Mouse (Mus musculus) embryonic facial prominence, embryonic 14.5 days (tissue): ENCODE data around the gene Olfr1037. TPM values are rescaled to one million over a fixed set of nuclear protein-coding genes. Genes with fewer than 3 reads are reported as not detected.
"Not testable (repeated sequence)": the region's sequence is repeated elsewhere in the genome, so short reads cannot be mapped to it uniquely, and the experiment has no call there.

Experiments
- ATAC-seq: fragments of 200-750 bp; cut with Nextera tagmentation; 2 replicates; pipeline ENCODE4 v1.8.0; 2017; ENCODE audit warnings: low read depth, moderate number of reproducible peaks, moderate TSS enrichment
- DNase-seq: peaks from one replicate; pipeline ENCODE4 v3.0.0-alpha.2; 2015; ENCODE audit warnings: low spot score
- H3K27ac ChIP-seq: fragments of 300-500 bp; sonication (generic); replicated peaks from 2 replicates; pipeline ENCODE4 v1.5.1; 2014; ENCODE audit warnings: low read depth, mild to moderate bottlenecking, low read length, moderate library complexity
- H3K27me3 ChIP-seq: fragments of 300-500 bp; sonication (generic); replicated peaks from 2 replicates; pipeline ENCODE4 v1.6.1; 2014; ENCODE audit warnings: low read length; ENCODE audit not compliant: control insufficient read depth, insufficient read depth
- H3K36me3 ChIP-seq: fragments of 300-500 bp; sonication (generic); 2 replicates; pipeline ENCODE4 v1.6.1; 2014; ENCODE audit warnings: low read length, mixed read lengths; ENCODE audit not compliant: control insufficient read depth, insufficient read depth
- H3K4me1 ChIP-seq: fragments of 300-500 bp; sonication (generic); 2 replicates; pipeline ENCODE4 v1.6.1; 2014; ENCODE audit warnings: antibody characterized with exemption, low read length; ENCODE audit not compliant: control insufficient read depth, insufficient read depth
- H3K4me2 ChIP-seq: fragments of 300-500 bp; sonication (generic); 2 replicates; pipeline ENCODE4 v1.6.1; 2014; ENCODE audit warnings: low read depth, mild to moderate bottlenecking, low read length, moderate library complexity, mixed read lengths
- H3K4me3 ChIP-seq: fragments of 300-500 bp; sonication (generic); 2 replicates; pipeline ENCODE4 v1.5.1; 2014; ENCODE audit warnings: low read depth, mild to moderate bottlenecking, low read length
- H3K9ac ChIP-seq: fragments of 300-500 bp; sonication (generic); 2 replicates; pipeline ENCODE4 v1.6.1; 2014; ENCODE audit warnings: low read depth, mild to moderate bottlenecking, low read length, moderate library complexity, mixed read lengths
- H3K9me3 ChIP-seq: fragments of 300-500 bp; sonication (generic); 2 replicates; pipeline ENCODE4 v1.6.1; 2016; ENCODE audit warnings: low read length; ENCODE audit not compliant: control insufficient read depth
- WGBS: fragments of 180-500 bp; shearing (Covaris S2); extraction: QIAGEN DNeasy Blood & Tissue Kit; methylation state at CpG from one replicate; pipeline ENCODE4 v1.1.7; 2014; 5-methylcytosine and 5-hydroxymethylcytosine counted together
- polyA plus RNA-seq: library from polyadenylated mRNA; unstranded; fragments of >200 nt; fragmentation: Nextera tagmentation; extraction: Ambion mirVana; gene quantifications from 2 replicates; pipeline ENCODE4 v1.2.1, GENCODE M21; 2014

Gene Olfr1037
- not detected in 2 replicates for polyA plus RNA-seq

GRCm38 (mm10) chr2:86087285-86087684 is at the start of gene Olfr1037:
Olfr1037 (minus strand) TSS chr2:86087385.
- no peak within 1 kb of the TSS for H3K4me2 ChIP-seq
- H3K9ac ChIP-seq: no peak within 1 kb of the TSS
- ATAC-seq: no peak
- no peak within 1 kb of the TSS for H3K27ac ChIP-seq
- WGBS: 90% methylated on average over 2 of the region's 2 CpGs
- H3K4me1 ChIP-seq: no peaks in the 10 kb centered on the region
- no peak within 1 kb of the TSS for H3K4me3 ChIP-seq
- H3K9me3 ChIP-seq: no peaks in the 10 kb centered on the region
- no peak for DNase-seq
- H3K36me3 ChIP-seq: no peaks in the 10 kb centered on the region
- H3K27me3 ChIP-seq: no peaks in the 10 kb centered on the region

- Histone ChIP-seq H3K9me3 (no peaks in the 10 kb centered on the region), H3K4me2 (no peak within 1 kb of the TSS), H3K36me3 (no peaks in the 10 kb centered on the region), H3K27ac (no peak within 1 kb of the TSS), H3K4me3 (no peak within 1 kb of the TSS), H3K9ac (no peak within 1 kb of the TSS), H3K4me1 (no peaks in the 10 kb centered on the region), H3K27me3 (no peaks in the 10 kb centered on the region)
- DNase-seq (no peak), ATAC-seq (no peak)
- 87% methylated on average over 1 of the region's 1 CpGs for WGBS
These were observed 48.6 kb upstream of the Olfr1037 start, which contains the start of gene Olfr1039 for GRCm38 (mm10) chr2:86135828-86136227. Olfr1039 (minus strand) TSS chr2:86135928.

- not testable (repeated sequence) for H3K4me1 ChIP-seq, DNase-seq, H3K4me2 ChIP-seq, H3K4me3 ChIP-seq, H3K9me3 ChIP-seq, H3K27me3 ChIP-seq, ATAC-seq, H3K9ac ChIP-seq, H3K27ac ChIP-seq, H3K36me3 ChIP-seq
- WGBS: 100% methylated on average over 1 of the region's 1 CpGs
These were observed 6.7 kb downstream of the Olfr1037 start for GRCm38 (mm10) chr2:86080478-86080877.

- H3K36me3 ChIP-seq, H3K4me3 ChIP-seq, ATAC-seq, H3K4me1 ChIP-seq, H3K9ac ChIP-seq, DNase-seq, H3K27ac ChIP-seq, H3K9me3 ChIP-seq, H3K27me3 ChIP-seq, H3K4me2 ChIP-seq: not testable (repeated sequence)
These were observed 13.5 kb downstream of the Olfr1037 start, which contains the start of gene Olfr1036 for GRCm38 (mm10) chr2:86073692-86074091. Olfr1036 (plus strand) TSS chr2:86073992.

- no peaks in the 10 kb centered on the region for H3K9me3 ChIP-seq
- ATAC-seq (no peak), DNase-seq (no peak)
- H3K36me3 ChIP-seq: no peaks in the 10 kb centered on the region
- no peak overlapping the region for H3K4me2 ChIP-seq
- no peak overlapping the region for H3K27ac ChIP-seq
- no peaks in the 10 kb centered on the region for H3K4me1 ChIP-seq
- no peak overlapping the region for H3K4me3 ChIP-seq
- 93% methylated on average over 8 of the region's 8 CpGs for WGBS
- H3K27me3 ChIP-seq: no peaks in the 10 kb centered on the region
- no peak overlapping the region for H3K9ac ChIP-seq
These were observed 17.0 kb downstream of the Olfr1037 start for GRCm38 (mm10) chr2:86070189-86070588.

GRCm38 (mm10) chr2:86063766-86064165 is 23.4 kb downstream of the Olfr1037 start:
- not testable (repeated sequence) for H3K9ac ChIP-seq, H3K4me3 ChIP-seq, H3K4me1 ChIP-seq, DNase-seq, H3K9me3 ChIP-seq, ATAC-seq, H3K27me3 ChIP-seq, H3K36me3 ChIP-seq, H3K27ac ChIP-seq, H3K4me2 ChIP-seq
- WGBS: 98% methylated on average over 2 of the region's 2 CpGs

- H3K4me1 ChIP-seq, H3K4me3 ChIP-seq, H3K27ac ChIP-seq, ATAC-seq, H3K4me2 ChIP-seq, H3K27me3 ChIP-seq, H3K36me3 ChIP-seq, H3K9ac ChIP-seq, H3K9me3 ChIP-seq, DNase-seq: not testable (repeated sequence)
These were observed 36.4 kb downstream of the Olfr1037 start for GRCm38 (mm10) chr2:86050777-86051176.

GRCm38 (mm10) chr2:86045561-86045960 is 41.6 kb downstream of the Olfr1037 start, which contains the start of gene Olfr1034:
Olfr1034 (plus strand) TSS chr2:86045861.
- DNase-seq: no peak
- H3K9ac ChIP-seq: no peak within 1 kb of the TSS
- no peaks in the 10 kb centered on the region for H3K4me1 ChIP-seq
- no peak within 1 kb of the TSS for H3K4me2 ChIP-seq
- H3K36me3 ChIP-seq: no peaks in the 10 kb centered on the region
- H3K9me3 ChIP-seq: no peaks in the 10 kb centered on the region
- H3K27me3 ChIP-seq: no peaks in the 10 kb centered on the region
- no peak for ATAC-seq
- no peak within 1 kb of the TSS for H3K4me3 ChIP-seq
- no peak within 1 kb of the TSS for H3K27ac ChIP-seq
